14 mouse cellular contexts compared by ENCODE assay signal in genomic region chr14:120679072-120679471, GRCm38 (mm10).
A peak's percentile ranks its signal among the peaks of the same experiment; 100 is the strongest.
DNase-seq lines count a peak whose midpoint lies in the region; ATAC-seq and TF ChIP-seq lines count a peak whose summit lies in the region.
"Had no signal": no experiment of that assay in that cellular context is flagged by ENCODE, and none has a peak within 500 bp of the region (broad histone marks: within the 10 kb centered on the region; RNA-seq: fewer than 3 reads in every experiment).

No protein-coding gene starts in this region.

- intact Hi-C loops in left cerebral cortex, adult 2 months (cut with DNase I): loop anchor here (5.0 kb wide), 2 partner anchors 83 to 148 kb away; no protein-coding TSS in a partner anchor

- no peak overlapping the region for H3K9ac ChIP-seq in intestine, postnatal 0 days (ENCODE audit: low read depth, low read length)
- H3K9ac ChIP-seq in intestine, embryonic 16.5 days (ENCODE audit: low read depth, low read length): no peak overlapping the region
- H3K9ac ChIP-seq in lung, embryonic 14.5 days: no peak overlapping the region

- no peak for DNase-seq in lung, embryonic 14.5 days
- DNase-seq in lung, postnatal 14 days: no peak
- no peak for DNase-seq in left cerebral cortex, adult 2 months (ENCODE audit: extremely low spot score in 1 of 2, low spot score in 2 of 2)
- DNase-seq in cerebellum, adult 9-11 months: no peak
- no peak for DNase-seq in cerebellum, postnatal 4 days (ENCODE audit: low spot score in 2 of 2)
- DNase-seq: embryo, embryonic 11 days; gastrocnemius, postnatal 25 days; spleen, adult 18-20 months; thymus, postnatal 14 days had no signal

- H3K27me3 ChIP-seq in intestine, postnatal 0 days (replicated peaks; ENCODE audit: control insufficient read depth, insufficient read depth, low read length): no peaks in the 10 kb centered on the region
- H3K27me3 ChIP-seq in intestine, embryonic 16.5 days (replicated peaks; ENCODE audit: control insufficient read depth, insufficient read depth, low read length): no peaks in the 10 kb centered on the region
- H3K27me3 ChIP-seq in lung, embryonic 14.5 days (ENCODE audit: insufficient read depth, low read length): no peaks in the 10 kb centered on the region

- 79% methylated on average over 2 of the region's 2 CpGs for WGBS in intestine, postnatal 0 days
- 71% methylated on average over 2 of the region's 2 CpGs for WGBS in intestine, embryonic 16.5 days
- WGBS in lung, embryonic 14.5 days: 71% methylated on average over 2 of the region's 2 CpGs

- no peak overlapping the region for H3K4me2 ChIP-seq in intestine, postnatal 0 days (replicated peaks; ENCODE audit: low read depth)
- no peak overlapping the region for H3K4me2 ChIP-seq in intestine, embryonic 16.5 days (ENCODE audit: low read depth, low read length)
- no peak overlapping the region for H3K4me2 ChIP-seq in lung, embryonic 14.5 days
- H3K4me2 ChIP-seq: heart, embryonic 11.5 days had no signal

- no peak overlapping the region for H3K27ac ChIP-seq in intestine, postnatal 0 days (ENCODE audit: low read depth, low read length)
- H3K27ac ChIP-seq in intestine, embryonic 16.5 days (ENCODE audit: low read length): no peak overlapping the region
- no peak overlapping the region for H3K27ac ChIP-seq in lung, embryonic 14.5 days (ENCODE audit: low read depth)
- no peak overlapping the region for H3K27ac ChIP-seq in left cerebral cortex, adult 2 months
- H3K27ac ChIP-seq: hindbrain, postnatal 0 days had no signal

- H3K36me3 ChIP-seq in intestine, postnatal 0 days (ENCODE audit: control insufficient read depth, insufficient read depth): no peaks in the 10 kb centered on the region
- H3K36me3 ChIP-seq in intestine, embryonic 16.5 days (ENCODE audit: control insufficient read depth, insufficient read depth, low read length): no peaks in the 10 kb centered on the region
- H3K36me3 ChIP-seq in lung, embryonic 14.5 days (ENCODE audit: insufficient read depth): no peaks in the 10 kb centered on the region

- peak; percentile 10; the same call in 1 of the 2 replicates for TF ChIP-seq CTCF in intestine, postnatal 0 days (IDR thresholded peaks at IDR 0.05; ENCODE audit: low read depth)
- peak; percentile 15; the same call in 1 of the 2 replicates for TF ChIP-seq CTCF in lung, embryonic 14.5 days (IDR thresholded peaks at IDR 0.05; ENCODE audit: low read depth)
- peak; percentile 37 for TF ChIP-seq CTCF in left cerebral cortex, adult 2 months (IDR thresholded peaks at IDR 0.05)

- H3K4me3 ChIP-seq in intestine, postnatal 0 days (ENCODE audit: low read depth, low read length): no peak overlapping the region
- no peak overlapping the region for H3K4me3 ChIP-seq in intestine, embryonic 16.5 days (ENCODE audit: low read length)
- H3K4me3 ChIP-seq in lung, embryonic 14.5 days (ENCODE audit: low read depth, low read length): no peak overlapping the region
- no peak overlapping the region for H3K4me3 ChIP-seq in left cerebral cortex, adult 2 months

- no peak for ATAC-seq in intestine, postnatal 0 days
- no peak for ATAC-seq in intestine, embryonic 16.5 days
- no peak for ATAC-seq in lung, embryonic 14.5 days (ENCODE audit: insufficient read depth)
- ATAC-seq: forebrain, embryonic 14.5 days; hindbrain, postnatal 0 days had no signal

- H3K9me3 ChIP-seq in intestine, postnatal 0 days (ENCODE audit: control insufficient read depth): no peaks in the 10 kb centered on the region
- H3K9me3 ChIP-seq in intestine, embryonic 16.5 days (ENCODE audit: control insufficient read depth, low read length): no peaks in the 10 kb centered on the region
- H3K9me3 ChIP-seq in lung, embryonic 14.5 days (ENCODE audit: low read depth, low read length): no peaks in the 10 kb centered on the region

- H3K4me1 ChIP-seq in intestine, postnatal 0 days (replicated peaks; ENCODE audit: control insufficient read depth, insufficient read depth, low read length): no peaks in the 10 kb centered on the region
- H3K4me1 ChIP-seq in intestine, embryonic 16.5 days (ENCODE audit: control insufficient read depth, insufficient read depth, low read length): no peaks in the 10 kb centered on the region
- H3K4me1 ChIP-seq in lung, embryonic 14.5 days (ENCODE audit: insufficient read depth): no peaks in the 10 kb centered on the region
